Mouse (Mus musculus) small intestine, adult 2 months (tissue): Measurements from ENCODE around the gene Gipr.
A peak's percentile ranks its signal among the peaks of the same experiment; 100 is the strongest.

Source experiments
- CTCF ChIP-seq: fragments of 200-500 bp; IDR thresholded peaks from 2 replicates; pipeline ENCODE4 v1.5.1; 2012; ENCODE audit warnings: low read depth, mild to moderate bottlenecking, control low read depth, inconsistent platforms, low read length, moderate library complexity, mixed read lengths; ENCODE audit not compliant: insufficient replicate concordance, insufficient read length; ENCODE audit errors: extremely low read depth
- POLR2A ChIP-seq: fragments of 200-500 bp; IDR thresholded peaks from 2 replicates; pipeline ENCODE4 v1.6.1; 2012; ENCODE audit warnings: low read depth, mild to moderate bottlenecking, control low read depth, inconsistent platforms, low read length, moderate library complexity

- 0 out of 2 replicates have a peak, but pooled peaks have one; percentile 20 for TF ChIP-seq CTCF
- no peak for TF ChIP-seq POLR2A
Measured at GRCm38 (mm10) chr7:19210010-19210409, 44.1 kb upstream of the Gipr start.
